Mouse (Mus musculus): ENCODE measurements at regions not wholly inside any gene's neighbourhood (a gene's known extent, or its start where the extent isn't known, plus 50 kb on each side); places are given as distances from the start of the nearest gene placed in this dataset.

GRCm38 (mm10) chr2:180854349-180855004, 66.3 kb downstream of the Ythdf1 start:
- DNase-seq = no peak

- no peak for DNase-seq
Observed at GRCm38 (mm10) chr2:180847497-180847896, 70.8 kb upstream of the Bhlhe23 start.

DNA sequence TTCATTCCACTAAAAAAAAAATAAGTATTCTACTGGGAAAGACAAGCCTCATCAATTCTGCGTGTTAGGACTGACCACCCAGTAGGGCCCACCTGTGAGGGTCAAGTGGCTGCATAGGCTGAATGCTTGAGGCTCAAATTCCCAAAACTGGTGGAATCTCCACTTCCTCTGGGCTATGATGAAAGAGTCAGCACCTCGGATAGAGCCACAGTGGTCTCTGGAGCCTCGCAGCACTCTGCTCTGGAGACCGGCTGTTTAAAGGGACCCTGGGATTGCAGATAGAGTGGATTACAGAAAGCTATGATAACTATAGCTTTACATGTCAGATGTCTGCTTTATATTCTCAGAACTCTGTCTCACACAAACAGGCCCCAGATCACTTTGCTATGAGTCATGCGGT, 68.3 kb upstream of the Bhlhe23 start:
- DNase-seq = no peak

- DNase-seq = no peak
Observed at GRCm38 (mm10) chr2:180843669-180844068, 67.0 kb upstream of the Bhlhe23 start.

DNA sequence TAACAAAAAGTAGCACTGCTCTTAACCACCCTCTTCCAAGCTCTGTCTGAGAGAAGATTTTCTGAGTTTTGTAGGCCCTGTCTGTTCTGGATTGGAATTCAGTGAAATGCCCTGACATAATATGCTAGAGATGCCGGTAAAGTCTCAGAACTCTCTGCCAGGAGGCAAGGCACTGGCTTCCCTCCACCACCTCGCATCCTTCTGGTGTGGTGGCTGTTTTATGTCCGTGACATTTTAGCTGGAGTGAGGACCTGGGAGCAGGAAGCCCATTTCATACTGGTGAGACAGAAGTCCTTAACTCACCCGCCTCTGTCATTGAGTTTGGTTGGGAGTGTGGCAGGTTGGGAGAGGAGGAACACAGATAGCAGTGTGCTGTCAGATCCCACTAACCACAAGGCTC, 62.4 kb upstream of the Bhlhe23 start:
- DNase-seq = no peak

DNA sequence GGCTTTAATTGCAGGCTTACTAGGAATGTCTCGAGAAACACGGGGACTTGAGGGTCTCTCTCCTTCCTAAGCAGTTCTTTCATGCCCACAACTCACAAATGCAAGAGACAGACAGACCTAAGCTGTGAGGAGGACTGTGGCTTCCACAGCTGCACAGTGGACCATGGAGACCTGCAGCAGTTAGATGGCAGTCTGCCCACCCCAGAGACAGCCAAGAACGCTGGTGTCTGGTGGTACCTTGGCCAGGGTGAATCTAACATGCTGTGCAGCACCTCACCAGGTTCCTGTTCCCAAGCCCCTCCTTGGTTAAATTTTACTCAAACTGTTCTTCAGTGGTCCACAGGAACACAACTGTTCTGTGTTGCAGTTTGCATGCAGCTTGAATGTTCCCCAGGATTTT, 61.3 kb upstream of the Bhlhe23 start:
- peak; percentile 79 to 83 for DNase-seq

- DNase-seq = no peak
Observed at GRCm38 (mm10) chr2:180837318-180837920, 60.7 kb upstream of the Bhlhe23 start.

GRCm38 (mm10) chr2:180835936-180836602, 59.4 kb upstream of the Bhlhe23 start:
- no peak for DNase-seq

DNA sequence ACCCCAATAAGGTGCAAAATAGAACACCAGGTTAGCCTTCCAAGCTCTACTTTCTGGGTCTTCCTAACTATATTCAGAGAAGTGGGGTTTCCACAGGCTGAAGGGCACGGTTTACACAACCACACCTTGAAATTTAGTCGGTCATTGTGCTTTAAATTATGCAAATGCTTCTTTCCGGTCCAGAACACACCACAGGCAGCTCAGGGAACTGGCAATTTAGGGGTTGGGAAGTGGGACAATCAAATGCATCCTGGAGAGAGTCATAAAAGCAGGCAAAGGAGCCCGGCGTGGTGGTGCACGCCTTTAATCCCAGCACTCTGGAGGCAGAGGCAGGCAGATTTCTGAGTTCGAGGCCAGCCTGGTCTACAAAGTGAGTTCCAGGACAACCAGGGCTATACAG, 56.0 kb upstream of the Bhlhe23 start:
- no peak for DNase-seq

DNA sequence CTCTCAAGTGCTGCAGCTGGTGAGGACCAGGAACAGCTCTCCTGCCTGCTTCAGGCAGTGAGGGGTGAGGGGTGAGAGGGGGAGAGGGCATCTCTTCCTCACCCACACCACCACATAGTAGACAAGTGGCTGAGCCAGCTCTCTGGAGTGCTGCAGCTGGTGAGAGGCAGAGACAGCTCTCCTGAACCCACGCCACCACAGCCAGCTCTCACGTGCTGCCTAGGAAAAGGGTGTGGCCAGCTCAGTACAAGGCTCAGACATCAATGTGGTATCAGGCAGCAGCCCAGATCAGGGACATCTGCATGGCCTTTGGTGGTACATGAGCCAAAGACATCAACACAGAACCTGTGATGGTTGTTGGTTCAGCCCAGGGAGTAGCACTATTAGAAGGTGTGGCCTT, 53.9 kb upstream of the Bhlhe23 start:
- no peak for DNase-seq

GRCm38 (mm10) chr2:180828086-180828485, 51.4 kb upstream of the Bhlhe23 start:
- DNase-seq = no peak

GRCm38 (mm10) chr2:180826742-180827141, 50.0 kb upstream of the Bhlhe23 start:
- no peak for DNase-seq
